Mouse (Mus musculus) forebrain, embryonic 12.5 days (tissue): Measurements from ENCODE around the gene Noxo1. TPM values are rescaled to one million over a fixed set of nuclear protein-coding genes. Genes with fewer than 3 reads are reported as not detected.

Source experiments
- ATAC-seq: fragments of 200-750 bp; cut with Nextera tagmentation; 2 replicates; pipeline ENCODE4 v1.8.0; 2017; ENCODE audit warnings: moderate TSS enrichment; ENCODE audit not compliant: low FRiP score
- H3K27ac ChIP-seq: fragments of 300-500 bp; sonication (generic); 2 replicates; pipeline ENCODE4 v1.5.1; 2016; ENCODE audit warnings: mild to moderate bottlenecking
- H3K27me3 ChIP-seq: fragments of 300-500 bp; sonication (generic); 2 replicates; pipeline ENCODE4 v1.6.1; 2016; ENCODE audit warnings: mild to moderate bottlenecking
- H3K36me3 ChIP-seq: fragments of 300-500 bp; sonication (generic); replicated peaks from 2 replicates; pipeline ENCODE4 v1.6.1; 2016; ENCODE audit warnings: mild to moderate bottlenecking
- H3K4me1 ChIP-seq: fragments of 300-500 bp; sonication (generic); 2 replicates; pipeline ENCODE4 v1.6.1; 2016
- H3K4me2 ChIP-seq: fragments of 300-500 bp; sonication (generic); 2 replicates; pipeline ENCODE4 v1.6.1; 2016; ENCODE audit warnings: mild to moderate bottlenecking, moderate library complexity
- H3K4me3 ChIP-seq: fragments of 300-500 bp; sonication (generic); replicated peaks from 2 replicates; pipeline ENCODE4 v1.5.1; 2016; ENCODE audit warnings: mild to moderate bottlenecking
- H3K9ac ChIP-seq: fragments of 300-500 bp; sonication (generic); 2 replicates; pipeline ENCODE4 v1.6.1; 2016; ENCODE audit warnings: mild to moderate bottlenecking
- H3K9me3 ChIP-seq: fragments of 300-500 bp; sonication (generic); 2 replicates; pipeline ENCODE4 v1.6.1; 2016
- WGBS: fragments of 180-500 bp; shearing (Covaris S2); methylation state at CpG from one replicate; pipeline ENCODE4 v1.1.7; 2016; 5-methylcytosine and 5-hydroxymethylcytosine counted together
- polyA plus RNA-seq: library from polyadenylated mRNA; unstranded; fragments of >200 nt; fragmentation: Nextera tagmentation; extraction: Ambion mirVana; gene quantifications from 2 replicates; pipeline ENCODE4 v1.2.1, GENCODE M21; 2016

The Noxo1 gene
- polyA plus RNA-seq, 1 experiment from 2014 or later, result 2.6 TPM

DNA sequence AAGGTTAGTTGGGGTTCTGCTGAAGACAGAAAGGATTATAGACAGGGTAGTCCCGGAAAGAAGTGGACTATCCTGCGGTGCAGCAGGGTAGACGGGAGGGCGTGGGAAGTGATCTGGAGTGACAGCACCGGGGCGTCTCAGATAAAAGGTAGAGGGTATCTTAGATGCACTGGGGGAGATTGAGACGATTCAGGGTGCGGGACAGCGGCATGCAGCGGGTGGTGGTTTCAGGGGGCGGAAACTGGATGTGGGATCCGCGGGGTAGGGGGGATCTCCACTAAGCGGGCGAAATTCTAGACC lies 27.8 kb downstream of the Noxo1 start:
- peaks cover 16% of the 10 kb centered on the region for H3K36me3 ChIP-seq
- H3K9ac ChIP-seq, result peak overlapping the region; percentile 87
- WGBS, result under 1% methylated on average over 15 of the region's 15 CpGs
- H3K4me1 ChIP-seq, result peaks cover 39% of the 10 kb centered on the region
- H3K27ac ChIP-seq, result peak overlapping the region; percentile 72
- H3K9me3 ChIP-seq, result no peaks in the 10 kb centered on the region
- H3K4me2 ChIP-seq, result peak overlapping the region; percentile 74
- H3K4me3 ChIP-seq, result peak overlapping the region; percentile 73
- ATAC-seq, result no peak
- peaks cover 6% of the 10 kb centered on the region; the same call in 1 of the 2 replicates for H3K27me3 ChIP-seq

DNA sequence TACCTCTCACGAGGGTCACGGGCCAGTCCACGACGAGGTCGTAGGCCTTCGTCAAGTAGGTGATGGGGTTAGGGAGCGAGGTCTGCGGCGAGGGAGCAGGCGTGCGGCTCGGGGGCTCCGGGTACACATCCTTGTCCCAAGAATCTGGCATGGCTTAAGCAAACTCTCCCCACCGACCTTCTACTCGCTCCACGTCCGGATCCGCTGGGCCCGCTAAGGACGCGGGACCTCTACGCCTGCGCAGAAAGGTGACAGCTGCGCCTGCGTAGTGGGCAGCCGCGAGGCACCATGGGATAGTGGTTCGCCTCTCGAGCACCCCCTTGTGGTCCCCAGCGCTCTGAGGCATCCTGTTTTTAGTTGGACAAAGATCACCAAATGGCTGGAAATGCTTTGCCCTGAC lies 28.1 kb downstream of the Noxo1 start, which contains the start of gene Ndufb10:
Gene Ndufb10 (minus strand): TSS at position 295 of the 400 bp plus-strand sequence.
- WGBS, result under 1% methylated on average over 30 of the region's 30 CpGs
- H3K4me2 ChIP-seq, result peak within 1 kb of the TSS; percentile 74
- H3K9ac ChIP-seq, result peak within 1 kb of the TSS; percentile 87
- H3K27ac ChIP-seq, result peak within 1 kb of the TSS; percentile 72
- ATAC-seq, result peak; percentile 79
- peak within 1 kb of the TSS; percentile 73 for H3K4me3 ChIP-seq
- peaks cover 35% of the 10 kb centered on the region for H3K4me1 ChIP-seq
- peaks cover 6% of the 10 kb centered on the region; the same call in 1 of the 2 replicates for H3K27me3 ChIP-seq
- no peaks in the 10 kb centered on the region for H3K9me3 ChIP-seq
- H3K36me3 ChIP-seq, result peaks cover 16% of the 10 kb centered on the region

DNA sequence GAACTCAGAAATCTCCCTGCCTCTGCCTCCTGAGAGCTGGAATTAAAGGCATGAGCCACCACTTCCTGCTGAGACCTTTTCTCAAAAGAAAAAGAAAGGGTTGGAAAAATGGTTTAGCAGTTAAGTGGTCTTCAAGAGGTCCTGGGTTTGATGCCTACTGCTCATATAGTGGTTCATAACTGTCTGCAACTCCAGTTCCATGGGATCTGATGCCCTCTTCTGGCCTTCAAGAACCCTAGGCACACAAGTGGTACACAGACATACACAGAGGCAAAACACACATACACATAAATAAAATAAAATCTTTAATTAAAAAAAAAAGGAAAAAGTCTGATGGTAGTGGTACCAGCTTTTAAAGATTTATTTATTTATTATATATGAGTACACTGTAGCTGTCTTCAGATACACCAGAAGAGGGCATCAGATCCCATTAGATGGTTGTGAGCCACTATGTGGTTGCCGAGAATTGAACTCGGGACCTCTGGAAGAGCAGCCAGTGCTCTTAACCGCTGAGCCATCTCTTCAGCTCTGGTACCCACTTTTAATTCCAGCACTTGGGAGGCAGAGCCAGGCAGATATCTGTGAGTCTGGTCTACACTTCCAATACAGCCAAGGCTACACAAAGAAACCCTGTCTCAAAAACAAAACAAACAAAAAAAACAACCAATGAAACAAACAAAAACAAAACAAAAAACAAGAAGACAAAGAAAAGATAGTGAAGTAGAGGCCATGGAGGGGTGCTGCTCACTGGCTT lies 29.8 kb downstream of the Noxo1 start:
- Histone ChIP-seq H3K9me3 (no peaks in the 10 kb centered on the region), H3K4me3 (no peak overlapping the region), H3K4me1 (peaks cover 31% of the 10 kb centered on the region), H3K9ac (no peak overlapping the region), H3K36me3 (peaks cover 16% of the 10 kb centered on the region), H3K4me2 (no peak overlapping the region), H3K27me3 (peaks cover 10% of the 10 kb centered on the region; the same call in 1 of the 2 replicates), H3K27ac (no peak overlapping the region)
- ATAC-seq, result no peak
- WGBS, result 82% methylated on average over 3 of the region's 3 CpGs

DNA sequence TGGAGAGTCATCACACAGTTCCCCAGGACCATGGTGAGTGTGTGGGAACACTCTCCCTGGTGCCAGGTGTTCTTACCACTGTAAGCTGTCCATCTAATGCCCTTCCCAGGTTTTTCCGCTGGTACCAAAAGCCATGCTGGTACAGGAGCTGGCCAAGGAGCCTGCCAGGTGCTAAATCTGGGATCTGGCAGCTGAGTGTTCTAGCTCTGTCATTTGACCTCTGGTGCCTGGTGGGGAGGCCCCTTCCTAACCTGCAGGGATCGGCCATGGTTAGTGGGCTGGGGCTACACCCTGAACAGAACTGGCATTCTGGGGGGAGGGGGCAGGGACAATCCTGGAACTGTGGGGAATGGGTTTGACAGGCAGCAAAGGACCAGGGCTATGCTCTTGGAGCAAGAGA lies 31.6 kb downstream of the Noxo1 start, which contains the start of gene Rpl3l:
Gene Rpl3l (plus strand): TSS at position 203 of the 400 bp plus-strand sequence.
- Histone ChIP-seq H3K9ac (no peak within 1 kb of the TSS), H3K27me3 (peaks cover 10% of the 10 kb centered on the region; the same call in 1 of the 2 replicates), H3K36me3 (0 out of 2 replicates have a peak, but pooled peaks cover under 1% of the 10 kb centered on the region), H3K4me1 (peaks cover 16% of the 10 kb centered on the region), H3K9me3 (no peaks in the 10 kb centered on the region), H3K4me2 (no peak within 1 kb of the TSS), H3K27ac (no peak within 1 kb of the TSS), H3K4me3 (no peak within 1 kb of the TSS)
- no peak for ATAC-seq
- WGBS, result 87% methylated on average over 2 of the region's 2 CpGs

DNA sequence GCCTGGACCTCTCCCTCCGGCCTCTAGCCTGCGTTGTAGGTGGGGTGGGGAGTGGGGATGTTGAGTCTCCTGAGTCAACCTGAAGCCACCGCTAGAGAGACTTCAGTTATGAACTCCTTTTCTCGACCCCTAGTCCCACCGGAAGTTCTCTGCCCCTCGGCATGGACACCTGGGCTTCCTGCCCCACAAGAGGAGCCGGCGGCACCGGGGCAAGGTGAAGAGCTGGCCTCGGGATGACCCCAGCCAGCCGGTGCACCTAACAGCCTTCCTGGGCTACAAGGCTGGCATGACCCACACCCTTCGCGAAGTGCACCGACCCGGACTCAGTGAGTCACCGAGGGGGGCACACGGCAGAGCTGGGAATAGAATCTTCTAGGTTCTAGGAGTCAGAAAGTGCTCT lies 32.1 kb downstream of the Noxo1 start:
- 77% methylated on average over 17 of the region's 17 CpGs for WGBS
- H3K36me3 ChIP-seq, result no peaks in the 10 kb centered on the region
- no peak overlapping the region for H3K4me3 ChIP-seq
- H3K27ac ChIP-seq, result no peak overlapping the region
- no peaks in the 10 kb centered on the region for H3K9me3 ChIP-seq
- no peak overlapping the region for H3K9ac ChIP-seq
- ATAC-seq, result no peak
- peaks cover 10% of the 10 kb centered on the region; the same call in 1 of the 2 replicates for H3K27me3 ChIP-seq
- peaks cover 10% of the 10 kb centered on the region for H3K4me1 ChIP-seq
- H3K4me2 ChIP-seq, result no peak overlapping the region

DNA sequence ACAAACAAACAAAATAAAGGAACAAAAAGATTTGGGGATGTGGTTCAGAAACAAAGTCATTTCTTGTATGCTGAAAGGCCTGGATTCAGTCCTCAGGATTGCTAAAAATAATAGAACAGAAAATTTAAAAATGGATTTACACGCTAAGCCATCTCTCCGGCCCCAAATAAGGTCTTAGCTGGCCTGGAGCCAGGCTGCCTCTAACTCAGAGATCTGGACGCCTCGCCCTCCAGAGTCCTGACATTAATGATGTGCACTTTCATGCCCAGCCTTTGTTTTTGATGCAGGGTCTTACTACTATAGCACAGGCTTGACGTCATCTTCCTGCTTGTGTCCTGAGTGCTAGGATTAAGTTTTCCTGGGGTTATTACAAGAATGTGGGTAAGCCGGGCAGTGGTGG lies 33.0 kb downstream of the Noxo1 start:
- Histone ChIP-seq H3K36me3 (no peaks in the 10 kb centered on the region), H3K4me3 (no peak overlapping the region), H3K27ac (no peak overlapping the region), H3K27me3 (peaks cover 10% of the 10 kb centered on the region; the same call in 1 of the 2 replicates), H3K4me2 (no peak overlapping the region), H3K4me1 (0 out of 2 replicates have a peak, but pooled peaks cover 3% of the 10 kb centered on the region), H3K9me3 (no peaks in the 10 kb centered on the region), H3K9ac (no peak overlapping the region)
- no peak for ATAC-seq
- 85% methylated on average over 6 of the region's 6 CpGs for WGBS

DNA sequence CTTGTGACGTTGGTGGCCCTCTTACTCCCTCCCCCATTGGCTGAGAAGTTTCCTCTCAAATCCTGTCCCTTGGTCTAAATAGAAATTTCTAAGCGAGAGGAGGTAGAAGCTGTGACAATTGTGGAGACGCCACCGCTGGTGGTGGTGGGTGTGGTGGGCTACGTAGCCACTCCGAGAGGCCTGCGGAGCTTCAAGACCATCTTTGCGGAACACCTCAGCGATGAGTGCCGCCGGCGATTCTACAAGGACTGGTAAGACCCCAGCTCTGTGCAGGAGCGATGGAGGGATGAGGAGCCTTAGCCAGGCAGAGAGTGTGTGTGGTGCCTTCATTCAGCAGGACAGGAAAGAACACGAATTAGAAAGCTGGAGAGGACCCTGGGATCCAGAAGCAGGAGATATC lies 34.8 kb downstream of the Noxo1 start:
- Histone ChIP-seq H3K4me3 (no peak overlapping the region), H3K4me1 (peaks cover 2% of the 10 kb centered on the region), H3K27ac (no peak overlapping the region), H3K9ac (no peak overlapping the region), H3K9me3 (no peaks in the 10 kb centered on the region), H3K4me2 (no peak overlapping the region), H3K36me3 (no peaks in the 10 kb centered on the region), H3K27me3 (peaks cover 15% of the 10 kb centered on the region)
- no peak for ATAC-seq
- WGBS, result 84% methylated on average over 14 of the region's 14 CpGs

DNA sequence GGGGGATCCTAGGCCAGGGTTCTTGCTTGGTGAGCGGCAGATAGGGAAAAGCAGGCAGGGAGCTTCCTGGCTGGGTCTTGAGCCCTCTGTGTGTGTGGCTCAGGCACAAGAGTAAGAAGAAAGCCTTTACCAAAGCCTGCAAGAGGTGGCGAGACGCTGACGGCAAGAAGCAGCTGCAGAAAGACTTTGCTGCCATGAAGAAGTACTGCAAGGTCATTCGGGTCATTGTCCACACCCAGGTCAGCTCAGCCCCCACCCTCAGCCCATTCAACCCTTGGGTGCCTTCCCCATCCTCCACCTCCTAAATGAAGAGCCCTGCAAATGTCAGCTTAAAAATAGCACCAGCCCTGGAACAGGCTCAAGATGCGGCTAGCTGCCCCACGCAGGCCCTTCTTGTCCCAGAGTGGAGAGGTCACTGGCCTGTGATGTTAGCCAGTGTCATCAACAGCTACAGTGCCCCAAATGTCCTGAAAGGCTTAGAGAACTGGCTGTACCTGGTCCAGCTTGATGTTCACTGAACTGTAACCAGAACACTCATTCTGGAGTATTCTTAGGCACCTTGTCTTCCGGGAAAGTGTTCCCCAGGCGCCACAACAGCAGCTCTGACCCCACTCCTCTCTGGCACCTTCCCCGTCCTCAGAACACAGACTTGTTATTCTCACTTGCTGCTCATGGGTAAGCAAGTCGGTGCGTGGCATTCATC lies 36.4 kb downstream of the Noxo1 start:
- Histone ChIP-seq H3K4me1 (peaks cover 15% of the 10 kb centered on the region), H3K4me3 (no peak overlapping the region), H3K4me2 (no peak overlapping the region), H3K36me3 (no peaks in the 10 kb centered on the region), H3K9me3 (no peaks in the 10 kb centered on the region), H3K27ac (no peak overlapping the region), H3K27me3 (peaks cover 14% of the 10 kb centered on the region), H3K9ac (no peak overlapping the region)
- WGBS, result 83% methylated on average over 12 of the region's 12 CpGs
- no peak for ATAC-seq

DNA sequence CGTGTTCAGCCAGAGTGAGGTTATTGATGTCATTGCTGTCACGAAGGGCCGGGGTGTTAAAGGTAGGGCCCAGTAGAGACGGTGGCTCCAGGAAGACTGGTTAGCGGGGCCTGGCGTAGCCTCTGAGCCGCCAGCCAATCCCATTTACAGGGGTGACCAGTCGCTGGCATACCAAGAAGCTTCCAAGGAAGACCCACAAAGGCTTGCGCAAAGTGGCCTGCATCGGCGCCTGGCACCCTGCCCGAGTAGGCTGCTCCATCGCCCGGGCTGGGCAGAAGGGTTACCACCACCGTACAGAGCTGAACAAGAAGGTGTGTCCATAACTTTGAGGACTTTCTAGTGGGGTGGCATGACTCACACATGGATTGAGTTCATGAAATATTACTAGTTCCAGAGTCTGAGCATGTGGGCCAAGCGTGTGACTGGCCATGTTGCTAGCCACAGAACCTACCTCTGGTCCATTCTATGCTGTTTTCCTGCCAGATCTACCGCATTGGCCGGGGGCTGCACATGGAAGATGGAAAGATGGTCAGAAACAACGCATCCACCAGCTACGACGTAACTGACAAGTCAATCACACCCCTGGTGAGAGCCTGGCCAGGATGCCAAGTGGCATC lies 37.5 kb downstream of the Noxo1 start:
- ATAC-seq, result no peak
- WGBS, result 88% methylated on average over 21 of the region's 21 CpGs
- H3K27me3 ChIP-seq, result peaks cover 9% of the 10 kb centered on the region
- H3K27ac ChIP-seq, result no peak overlapping the region
- H3K4me2 ChIP-seq, result no peak overlapping the region
- H3K4me3 ChIP-seq, result no peak overlapping the region
- no peaks in the 10 kb centered on the region for H3K9me3 ChIP-seq
- no peak overlapping the region for H3K9ac ChIP-seq
- no peaks in the 10 kb centered on the region for H3K36me3 ChIP-seq
- peaks cover 17% of the 10 kb centered on the region for H3K4me1 ChIP-seq

DNA sequence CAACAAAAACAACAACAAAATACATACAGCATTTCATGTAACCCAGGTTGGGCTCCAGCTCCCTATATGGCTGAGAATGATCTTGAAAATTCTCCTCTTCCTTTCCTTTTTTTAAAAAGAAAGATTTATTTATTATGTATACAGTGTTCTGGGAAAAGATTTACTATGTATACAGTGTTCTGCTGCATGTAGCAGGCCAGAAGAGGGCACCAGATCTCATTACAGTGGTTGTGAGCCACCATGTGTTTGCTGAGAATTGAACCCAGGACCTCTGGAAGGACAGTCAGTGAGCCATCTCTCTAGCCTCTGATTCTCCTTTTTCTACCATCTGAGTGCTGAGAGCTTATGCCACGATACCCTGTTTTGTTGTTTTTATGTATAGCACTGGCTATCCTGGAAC lies 38.5 kb downstream of the Noxo1 start:
- WGBS, result 85% methylated on average over 1 of the region's 1 CpGs
- no peak for ATAC-seq
- H3K36me3 ChIP-seq, result no peaks in the 10 kb centered on the region
- H3K4me3 ChIP-seq, result no peak overlapping the region
- H3K9me3 ChIP-seq, result no peaks in the 10 kb centered on the region
- H3K27me3 ChIP-seq, result peaks cover 8% of the 10 kb centered on the region
- H3K9ac ChIP-seq, result no peak overlapping the region
- no peak overlapping the region for H3K4me2 ChIP-seq
- no peak overlapping the region for H3K27ac ChIP-seq
- H3K4me1 ChIP-seq, result peaks cover 17% of the 10 kb centered on the region

DNA sequence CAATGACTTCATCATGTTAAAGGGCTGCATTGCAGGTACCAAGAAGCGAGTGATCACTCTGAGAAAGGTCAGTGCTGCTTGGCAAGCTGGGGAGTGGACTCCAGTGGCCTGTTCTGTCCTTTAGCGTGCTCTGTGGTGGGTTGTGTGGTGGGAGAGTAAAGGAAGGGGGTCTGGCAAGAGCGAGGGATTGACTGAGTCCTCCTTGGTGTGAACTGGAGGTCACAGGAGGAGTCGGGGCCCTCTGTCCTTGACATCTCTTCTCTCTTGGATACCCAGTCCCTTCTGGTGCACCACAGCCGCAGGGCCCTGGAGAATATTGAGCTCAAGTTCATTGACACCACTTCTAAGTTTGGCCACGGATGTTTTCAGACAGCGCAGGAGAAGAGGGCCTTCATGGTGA lies 39.4 kb downstream of the Noxo1 start:
- H3K9ac ChIP-seq, result no peak overlapping the region
- H3K4me2 ChIP-seq, result no peak overlapping the region
- H3K4me3 ChIP-seq, result no peak overlapping the region
- H3K4me1 ChIP-seq, result peaks cover 17% of the 10 kb centered on the region
- no peaks in the 10 kb centered on the region for H3K9me3 ChIP-seq
- H3K27me3 ChIP-seq, result peaks cover 5% of the 10 kb centered on the region; the same call in 1 of the 2 replicates
- no peak for ATAC-seq
- peak overlapping the region; percentile 60; the same call in 1 of the 2 replicates for H3K27ac ChIP-seq
- 89% methylated on average over 7 of the region's 7 CpGs for whole genome bisulfite sequencing
- no peaks in the 10 kb centered on the region for H3K36me3 ChIP-seq

DNA sequence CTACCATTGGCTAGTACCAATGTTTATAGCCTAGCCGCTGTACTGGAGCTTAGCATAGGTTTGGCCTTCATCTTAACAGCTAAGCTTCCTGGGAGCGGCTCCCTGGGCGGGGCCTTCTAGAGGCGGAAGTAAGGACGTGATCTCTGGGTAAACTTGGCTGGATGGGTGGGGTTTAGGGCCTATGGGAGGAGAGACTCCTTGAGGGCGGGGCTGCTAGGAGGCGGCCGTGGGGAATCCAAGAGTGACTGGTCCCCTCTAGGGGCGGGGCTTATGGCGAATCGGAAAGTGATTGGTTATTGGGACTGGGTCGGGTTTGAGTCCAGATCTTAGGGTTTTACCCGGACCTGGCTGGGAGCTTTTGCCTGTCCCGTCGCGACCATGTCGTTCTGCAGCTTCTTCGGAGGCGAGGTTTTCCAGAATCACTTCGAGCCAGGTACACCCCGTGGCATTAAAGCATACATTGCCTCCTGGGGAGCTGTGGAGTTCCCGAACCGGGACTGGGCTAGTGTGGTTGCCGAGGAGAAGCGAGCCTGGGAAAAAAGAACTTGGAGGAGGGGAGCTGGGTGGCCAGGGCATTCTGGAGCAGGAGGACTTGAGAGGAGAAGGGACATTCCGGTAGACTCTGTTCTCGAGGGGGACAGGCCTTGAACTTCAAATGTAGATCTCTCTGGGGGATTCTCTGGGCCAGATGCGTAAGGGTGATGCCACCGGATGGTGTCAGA lies 40.5 kb downstream of the Noxo1 start, which contains the start of gene Msrb1:
Gene Msrb1 (plus strand): TSS at position 313 of the 722 bp plus-strand sequence.
- WGBS, result 1% methylated on average over 29 of the region's 29 CpGs
- Histone ChIP-seq H3K36me3 (no peaks in the 10 kb centered on the region), H3K9me3 (no peaks in the 10 kb centered on the region), H3K4me3 (peak within 1 kb of the TSS; percentile 55), H3K27ac (peak within 1 kb of the TSS; percentile 60), H3K9ac (peak within 1 kb of the TSS; percentile 69), H3K4me2 (peak within 1 kb of the TSS; percentile 88), H3K27me3 (peaks cover 5% of the 10 kb centered on the region; the same call in 1 of the 2 replicates), H3K4me1 (peaks cover 17% of the 10 kb centered on the region)
- peak; percentile 97 for ATAC-seq
